Mouse (Mus musculus) c-Kit-positive CD71-positive TER-119-positive erythroid progenitor cells, embryonic 14.5 days (primary cell): Measurements from ENCODE around the gene Ms4a4b.
"Not testable (repeated sequence)": the region's sequence is repeated elsewhere in the genome, so short reads cannot be mapped to it uniquely, and the experiment has no call there.

Experiments
- DNase-seq: peaks from one replicate; pipeline ENCODE4 v3.0.0-alpha.2; 2013; ENCODE audit warnings: low spot score

The Ms4a4b gene

DNA sequence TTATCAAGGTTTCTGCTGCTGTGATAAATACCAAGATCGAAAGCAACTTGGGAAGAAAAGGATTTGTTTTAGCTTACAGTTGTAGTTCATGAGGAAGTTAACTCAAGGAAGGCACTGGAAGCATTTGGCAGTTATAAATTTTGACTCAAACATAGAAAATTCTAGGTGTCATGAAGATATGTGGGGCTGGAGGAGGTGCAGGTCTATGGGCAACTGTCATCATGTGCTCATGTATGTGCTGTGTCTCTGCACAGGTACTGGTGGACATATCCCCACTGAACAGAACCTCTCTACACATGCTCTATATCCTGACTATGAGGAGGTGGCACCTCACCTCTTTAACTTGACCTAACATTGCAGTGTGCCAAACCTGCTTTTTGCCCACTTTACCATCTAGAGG, 43.2 kb downstream of the Ms4a4b start:
- no peak for DNase-seq

GRCm38 (mm10) chr19:11491406-11492189, 48.2 kb downstream of the Ms4a4b start:
- DNase-seq: no peak

GRCm38 (mm10) chr19:11492671-11493070, 49.3 kb downstream of the Ms4a4b start:
- no peak for DNase-seq

DNA sequence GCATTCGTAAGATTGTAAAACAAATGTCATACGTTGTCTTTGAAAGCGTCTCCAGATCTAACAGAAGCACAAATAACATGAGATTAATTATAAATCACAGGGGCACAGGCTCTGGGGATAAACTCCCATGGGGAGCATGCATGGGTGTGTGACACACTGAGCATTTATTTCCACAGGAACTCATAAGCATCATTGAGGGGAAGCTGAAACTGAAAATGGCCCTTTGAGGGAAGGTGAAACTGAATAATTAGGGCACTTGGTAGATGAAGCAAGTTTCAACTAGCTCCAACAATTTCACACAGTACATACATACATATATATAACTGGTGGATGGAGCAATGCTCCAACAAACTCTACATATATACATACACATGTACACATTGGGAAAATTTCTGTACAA, 51.2 kb downstream of the Ms4a4b start:
- DNase-seq: no peak

GRCm38 (mm10) chr19:11496361-11496760, 53.0 kb downstream of the Ms4a4b start:
- no peak for DNase-seq

DNA sequence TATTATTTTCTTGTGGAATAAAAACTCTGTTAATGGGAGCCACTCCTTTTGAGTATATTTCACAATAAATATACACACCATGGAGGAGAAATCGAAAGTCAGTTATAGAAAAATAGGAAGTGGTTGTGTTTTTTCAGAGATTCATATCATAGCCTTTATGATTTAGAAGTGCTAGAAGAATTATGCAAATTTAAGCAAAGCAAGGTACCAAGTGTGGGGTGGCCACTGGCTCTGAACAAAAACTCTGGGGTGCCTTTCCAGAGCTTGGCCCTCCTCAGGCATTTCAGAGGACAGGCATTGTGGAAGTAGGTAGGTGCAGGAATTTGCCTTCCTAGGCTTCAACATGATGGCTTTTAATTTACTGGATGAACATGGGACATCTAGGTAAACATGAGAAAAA, 53.9 kb downstream of the Ms4a4b start:
- DNase-seq: not testable (repeated sequence)

DNA sequence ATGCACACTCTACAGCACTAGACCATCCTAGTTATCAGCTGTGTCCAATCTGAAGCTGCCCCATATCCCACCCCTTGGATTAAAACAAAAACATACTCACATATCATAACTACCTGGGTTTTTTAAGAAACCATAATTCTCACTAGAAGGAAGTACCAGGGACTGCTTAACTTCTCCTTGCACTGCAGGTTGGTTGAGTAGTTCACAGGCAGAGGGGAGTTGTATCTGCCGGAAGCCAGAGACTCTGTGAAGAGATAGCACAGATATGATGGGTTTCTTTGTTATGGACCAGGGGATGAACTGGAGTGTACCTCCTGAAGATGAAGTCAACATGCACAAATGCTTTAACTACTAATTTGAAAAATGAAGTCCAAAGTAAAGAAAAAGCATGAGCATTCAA, 57.4 kb downstream of the Ms4a4b start:
- DNase-seq: no peak

DNA sequence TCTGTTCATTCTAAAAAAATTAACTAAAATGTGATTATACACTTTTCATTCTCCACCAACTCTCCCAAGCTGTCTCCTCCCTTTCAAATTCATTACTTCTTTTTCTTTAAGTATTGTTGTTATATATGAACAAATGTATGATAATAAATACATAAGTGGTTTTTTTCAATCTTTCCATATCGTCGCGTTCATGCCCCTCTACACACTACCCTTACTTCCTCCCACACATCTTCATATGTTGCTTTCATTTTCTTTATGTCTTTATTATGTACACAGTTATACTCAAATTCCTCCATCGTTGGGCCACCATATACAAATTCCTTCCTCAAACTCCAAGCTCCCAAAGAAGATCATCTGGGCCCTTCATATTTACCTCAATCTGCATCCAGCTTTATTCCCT, 58.0 kb downstream of the Ms4a4b start:
- DNase-seq: no peak

GRCm38 (mm10) chr19:11504857-11505256, 61.5 kb downstream of the Ms4a4b start:
- no peak for DNase-seq

DNA sequence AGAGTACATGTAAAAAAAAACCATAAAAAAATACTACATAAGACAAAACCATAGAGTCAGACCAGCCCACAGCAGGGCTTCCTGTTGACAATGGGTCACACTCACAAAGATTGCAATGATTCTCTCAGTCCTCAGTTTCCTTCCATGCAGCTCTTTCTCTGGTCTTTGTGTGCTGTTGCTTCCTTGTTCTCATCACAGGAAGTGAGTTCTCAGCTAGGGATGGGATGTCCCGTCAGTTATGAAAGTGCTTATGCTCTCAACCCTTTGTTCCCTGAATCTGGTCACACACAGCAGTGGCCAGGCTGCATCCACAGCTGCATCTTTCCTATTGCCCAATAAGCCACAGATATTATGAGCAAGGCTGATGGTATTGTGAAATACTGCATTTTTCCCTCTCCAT, 70.1 kb downstream of the Ms4a4b start:
- DNase-seq: no peak

DNA sequence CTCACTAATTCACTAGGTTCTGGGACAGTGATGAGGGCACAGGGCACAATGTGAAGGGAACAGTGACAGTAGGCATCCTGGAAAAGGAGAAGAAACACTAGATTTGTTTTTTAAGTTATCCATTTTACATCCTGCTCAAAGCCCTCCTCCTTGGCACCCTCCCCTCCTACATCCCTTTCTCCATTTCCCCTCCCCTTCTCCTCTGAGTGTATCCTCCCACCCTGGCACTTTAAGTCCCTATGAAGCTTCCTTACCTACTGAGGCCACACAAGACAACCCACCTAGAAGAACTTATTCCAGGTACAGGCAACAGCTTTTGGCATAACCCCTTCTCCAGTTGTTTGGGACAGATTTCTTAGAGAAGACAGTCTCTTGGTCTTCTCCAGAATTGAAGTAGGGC, 72.9 kb downstream of the Ms4a4b start, which contains the start of gene Ms4a6b:
Gene Ms4a6b (plus strand): TSS at position 267 of the 400 bp plus-strand sequence.
- no peak for DNase-seq
